Mouse (Mus musculus): ENCODE measurements at regions not wholly inside any gene's neighbourhood (a gene's known extent, or its start where the extent isn't known, plus 50 kb on each side); places are given as distances from the start of the nearest gene placed in this dataset.

GRCm38 (mm10) chr13:85639376-85640229 lies 350.7 kb upstream of the Rasa1 start:
- DNase-seq (ENCODE audit: low spot score), result no peak

- DNase-seq (ENCODE audit: low spot score), result peak; percentile 56
Measured at GRCm38 (mm10) chr13:85629506-85630175, 340.7 kb upstream of the Rasa1 start.
